In the genomic region with DNA sequence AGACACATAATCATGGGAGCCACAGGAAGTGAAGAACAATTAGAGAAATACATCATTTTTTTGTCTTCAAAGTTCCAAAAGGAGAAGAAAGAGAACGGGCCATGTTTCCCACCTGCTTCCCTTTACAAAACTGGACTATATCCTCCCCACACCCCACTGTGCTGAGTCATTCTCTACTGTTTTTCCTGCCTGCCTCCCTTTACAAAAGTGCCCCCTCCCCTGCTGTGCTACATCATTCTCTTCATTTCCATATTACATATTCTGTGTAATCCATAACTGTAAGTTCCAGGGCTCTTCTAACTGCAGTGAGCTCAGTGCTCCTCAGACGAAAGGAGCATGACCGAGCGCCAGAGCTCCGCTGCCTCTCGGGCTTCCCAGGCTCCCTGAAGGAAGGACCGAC, we compare ENCODE assay signal across 15 mouse cellular contexts.
"Had no signal": no experiment of that assay in that cellular context is flagged by ENCODE, and none has a peak within 500 bp of the region (broad histone marks: within the 10 kb centered on the region; RNA-seq: fewer than 3 reads in every experiment).

No protein-coding gene starts in this region.

- DNase-seq: kidney, adult 2 months; kidney, postnatal 25 days; left cerebral cortex, postnatal 4 days; lung, adult 18-20 months; lung, postnatal 10 days; lung, postnatal 36 days; midbrain, embryonic 14.5 days; thymus, adult 2 months; thymus, postnatal 14 days; thymus, postnatal 4 days had no signal

- H3K4me3 ChIP-seq: limb, embryonic 12.5 days; limb, embryonic 15.5 days; liver, embryonic 12.5 days; liver, embryonic 15.5 days; lung, embryonic 15.5 days had no signal

- H3K36me3 ChIP-seq: limb, embryonic 12.5 days; limb, embryonic 15.5 days; liver, embryonic 12.5 days; liver, embryonic 15.5 days; lung, embryonic 15.5 days had no signal

- H3K4me1 ChIP-seq: limb, embryonic 15.5 days; liver, embryonic 12.5 days; liver, embryonic 15.5 days; lung, embryonic 15.5 days had no signal

- H3K27me3 ChIP-seq: limb, embryonic 12.5 days; limb, embryonic 15.5 days; liver, embryonic 12.5 days; liver, embryonic 15.5 days; lung, embryonic 15.5 days had no signal

- H3K9me3 ChIP-seq: limb, embryonic 12.5 days; limb, embryonic 15.5 days; liver, embryonic 12.5 days; liver, embryonic 15.5 days; lung, embryonic 15.5 days had no signal
